Mouse (Mus musculus) large intestine, adult 2 months (tissue): ENCODE measurements around the gene Emp3. TPM values are rescaled to one million over a fixed set of nuclear protein-coding genes. Genes with fewer than 3 reads are reported as not detected.
A peak's percentile ranks its signal among the peaks of the same experiment; 100 is the strongest.
"Not testable (repeated sequence)": the region's sequence is repeated elsewhere in the genome, so short reads cannot be mapped to it uniquely, and the experiment has no call there.

Experiments used
- DNase-seq: peaks from one replicate; pipeline ENCODE4 v3.0.0-alpha.2; 2012; ENCODE audit warnings: low read depth, low spot score
- WGBS: fragments of 180-500 bp; shearing (Covaris S2); methylation state at CpG from one replicate; pipeline ENCODE4 v1.1.7; 2018; 5-methylcytosine and 5-hydroxymethylcytosine counted together
- polyA plus RNA-seq: library from polyadenylated mRNA; depleted of rRNA; stranded (reverse); fragments of >200 nt; gene quantifications from 2 replicates; pipeline ENCODE4 v1.2.3, GENCODE M21; 2012

Gene Emp3
- polyA plus RNA-seq, 1 experiment = 74.3 TPM

GRCm38 (mm10) chr7:45916056-45917003 is 4.9 kb downstream of the Emp3 start:
- WGBS = 28% methylated on average over 26 of the region's 26 CpGs
- peak; percentile 52 for DNase-seq

GRCm38 (mm10) chr7:45915011-45915410 is 6.2 kb downstream of the Emp3 start:
- no peak for DNase-seq
- WGBS = 56% methylated on average over 5 of the region's 5 CpGs

DNA sequence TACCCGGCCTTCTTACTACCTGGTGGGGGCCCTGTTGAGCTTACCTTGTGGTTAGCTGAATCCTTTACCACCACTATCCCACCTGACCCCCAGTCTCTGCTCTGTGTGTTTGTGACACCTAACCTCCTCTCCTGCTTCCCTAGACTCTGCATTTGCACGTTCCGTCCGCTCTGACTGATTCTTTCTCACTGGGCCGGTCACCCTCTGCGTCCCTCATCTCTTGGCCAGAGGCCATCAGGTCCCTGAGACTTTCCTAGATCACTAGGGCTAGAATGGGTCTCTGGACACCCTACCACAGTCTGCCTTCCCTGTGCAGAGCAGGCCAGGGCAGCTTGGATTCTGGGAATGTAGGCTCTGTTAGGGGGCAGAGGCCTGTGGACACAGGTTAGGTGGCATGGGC is 7.1 kb downstream of the Emp3 start:
- WGBS = 90% methylated on average over 6 of the region's 6 CpGs
- no peak for DNase-seq

DNA sequence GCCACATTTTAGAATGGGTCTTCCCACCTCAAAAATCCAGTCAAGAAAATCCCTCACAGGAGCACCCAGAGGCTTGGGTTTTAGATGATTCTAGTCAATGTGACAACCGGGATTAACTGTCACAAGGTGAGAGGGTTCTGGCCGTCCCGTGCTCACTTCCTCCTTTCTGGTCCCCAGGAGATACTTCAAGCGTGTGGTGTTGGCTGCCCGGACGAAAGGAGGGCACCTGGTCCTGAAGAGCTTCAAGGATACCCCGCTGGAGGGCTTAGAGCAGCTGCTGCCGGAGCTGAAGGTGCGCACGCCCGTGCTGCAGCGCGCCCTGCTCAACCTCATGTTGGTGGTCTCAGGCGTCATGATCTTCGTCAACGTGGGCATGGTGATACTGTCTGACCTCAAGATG is 12.1 kb downstream of the Emp3 start:
- 94% methylated on average over 16 of the region's 16 CpGs for WGBS
- no peak for DNase-seq

DNA sequence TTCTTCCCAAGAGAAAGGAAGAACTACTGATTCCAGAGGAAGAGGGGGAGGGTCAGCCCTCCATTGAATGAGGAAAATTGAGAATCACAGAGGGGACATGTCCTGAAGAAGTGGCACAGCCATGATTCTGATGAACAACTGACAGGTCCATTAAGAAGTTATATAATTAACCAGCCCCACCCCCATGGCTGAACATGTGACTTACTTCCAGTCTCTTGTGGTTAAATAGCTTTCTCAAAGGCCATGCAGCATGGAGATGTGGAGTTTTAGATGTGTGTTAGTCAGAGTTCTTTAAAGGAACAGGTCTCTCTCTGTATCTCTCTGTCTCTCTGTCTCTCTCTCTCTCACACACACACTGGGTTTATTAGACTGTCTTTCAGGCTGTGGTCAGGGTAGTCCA is 12.8 kb downstream of the Emp3 start:
- no peak for DNase-seq

- DNase-seq = no peak
- 87% methylated on average over 9 of the region's 9 CpGs for WGBS
Measured at GRCm38 (mm10) chr7:45906622-45907021, 14.6 kb downstream of the Emp3 start.

DNA sequence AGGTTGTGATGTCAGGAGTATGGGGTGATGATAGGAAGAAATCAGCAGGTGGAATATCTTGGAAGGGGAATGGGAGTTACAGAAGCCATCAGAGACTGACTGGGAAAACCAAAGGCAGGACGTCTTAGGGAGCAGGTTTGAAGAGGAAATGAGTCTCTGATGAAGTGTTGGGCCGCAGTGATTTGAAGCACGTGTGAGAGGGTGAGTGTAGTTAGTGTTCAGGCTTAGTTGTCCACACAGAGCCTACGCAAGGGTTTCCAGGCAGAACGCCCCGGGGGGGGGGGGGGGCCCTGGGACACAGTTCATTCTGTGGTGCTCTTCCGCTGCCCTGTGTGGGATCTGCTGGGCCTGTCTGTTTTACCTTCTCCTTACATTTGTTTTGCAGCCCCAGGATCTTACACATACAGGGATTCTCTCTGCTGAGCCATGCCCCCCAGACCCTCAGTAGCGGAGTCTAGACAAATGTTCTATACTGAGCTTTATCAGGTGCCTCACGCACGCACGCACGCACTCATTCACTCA is 18.7 kb downstream of the Emp3 start:
- WGBS = 69% methylated on average over 12 of the region's 12 CpGs

DNA sequence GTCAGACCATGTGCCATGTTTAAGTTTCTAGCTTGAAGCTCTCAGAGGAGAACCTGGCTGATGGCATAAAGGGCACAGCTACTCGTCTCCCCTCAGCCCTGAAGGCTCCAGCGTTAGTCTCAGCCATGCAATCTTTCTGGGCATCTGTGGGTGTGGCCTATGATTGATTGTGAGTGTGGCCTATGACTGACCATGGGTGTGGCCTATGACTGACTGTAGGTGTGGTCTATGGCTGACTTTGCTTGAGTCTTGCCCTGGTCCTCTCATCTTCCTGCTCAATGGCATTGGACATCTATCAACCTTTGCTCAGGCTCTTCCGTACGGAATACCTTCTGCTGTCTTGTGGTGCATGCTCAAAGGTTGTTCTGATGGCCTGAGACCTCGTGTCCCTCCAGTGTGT is 19.6 kb downstream of the Emp3 start:
- WGBS = 46% methylated on average over 5 of the region's 5 CpGs
- no peak for DNase-seq

More for the DNA sequence above, 18.7 kb downstream of the Emp3 start:
- no peak for DNase-seq

DNA sequence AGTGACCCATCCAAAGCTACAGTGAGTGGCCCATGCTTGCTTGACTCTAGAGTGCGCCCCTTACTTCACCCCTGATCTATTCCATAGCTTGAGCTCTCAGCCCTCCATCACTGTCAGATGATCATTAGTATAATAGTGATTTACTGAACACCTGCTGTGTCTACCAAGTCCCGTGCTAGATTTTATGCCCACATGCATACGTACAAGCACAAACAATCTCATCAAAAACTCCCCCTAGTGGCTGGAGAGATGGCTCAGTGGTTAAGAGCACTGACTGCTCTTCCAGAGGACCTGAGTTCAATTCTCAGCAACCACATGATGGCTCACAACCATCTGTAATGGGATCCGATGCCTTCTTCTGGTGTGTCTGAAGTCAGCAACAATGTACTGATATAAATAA is 23.1 kb downstream of the Emp3 start:
- WGBS = 41% methylated on average over 4 of the region's 4 CpGs

GRCm38 (mm10) chr7:45897258-45897757 is 23.9 kb downstream of the Emp3 start:
- no peak for DNase-seq

More for the DNA sequence above, 23.1 kb downstream of the Emp3 start:
- DNase-seq = not testable (repeated sequence)

GRCm38 (mm10) chr7:45896517-45897257 is 24.5 kb downstream of the Emp3 start, which contains the start of the genes Syngr4 and Tmem143:
Syngr4 (minus strand) TSS chr7:45896714.
Tmem143 (plus strand) TSS chr7:45896941.
- 1% methylated on average over 40 of the region's 40 CpGs for WGBS
- DNase-seq = peak; percentile 98

More at GRCm38 (mm10) chr7:45897258-45897757, 23.9 kb downstream of the Emp3 start:
- WGBS = 1% methylated on average over 19 of the region's 19 CpGs

DNA sequence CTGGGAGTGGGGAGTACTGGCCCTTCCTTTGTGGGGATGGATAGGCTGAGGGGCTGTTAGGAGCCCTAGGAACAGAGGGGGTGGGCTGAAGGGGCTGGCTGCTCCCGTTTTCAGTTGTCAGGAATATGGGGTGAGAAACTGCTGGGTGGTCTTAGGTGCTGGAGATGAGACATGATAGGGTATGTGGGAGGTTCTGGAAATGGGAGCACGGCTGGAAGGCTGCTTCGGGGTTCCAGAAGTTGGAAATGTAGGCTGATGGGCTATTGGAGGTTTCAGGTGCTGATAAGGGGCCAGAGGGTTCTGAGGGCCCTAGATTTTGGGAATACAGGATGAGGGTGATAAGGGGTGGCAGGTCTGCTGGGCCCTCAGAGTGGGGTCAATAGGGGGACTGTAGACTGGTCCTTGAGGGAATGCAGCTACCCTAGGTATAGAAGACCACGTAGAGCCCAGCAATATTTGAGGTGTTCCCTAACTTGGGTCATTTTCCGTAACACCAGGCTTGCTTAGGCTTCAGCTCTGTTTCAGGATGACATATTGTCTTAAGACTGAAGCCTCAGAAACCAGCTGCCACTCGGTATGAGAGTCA is 25.2 kb downstream of the Emp3 start:
- WGBS = 70% methylated on average over 6 of the region's 6 CpGs
- no peak for DNase-seq

DNA sequence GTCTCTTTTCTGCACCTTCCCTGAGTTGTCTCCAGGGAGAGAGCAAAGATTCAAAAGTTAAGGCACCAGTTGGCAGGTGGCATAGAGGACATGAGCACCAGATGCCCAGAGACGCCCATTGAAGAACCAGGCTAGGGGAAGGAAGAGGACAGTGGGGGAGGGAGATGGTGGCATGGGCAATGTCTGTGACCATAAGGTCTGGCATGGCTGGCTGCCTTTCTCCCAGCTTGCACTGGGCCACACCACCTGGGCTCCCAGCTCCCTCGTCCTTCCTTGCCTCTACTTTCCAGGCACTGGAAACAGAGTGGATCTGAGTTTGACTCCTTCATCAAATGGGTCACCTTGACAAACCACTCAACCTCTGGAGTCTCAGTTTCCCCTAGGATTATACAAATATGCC is 28.6 kb downstream of the Emp3 start:
- DNase-seq = no peak
- 88% methylated on average over 2 of the region's 2 CpGs for WGBS

- no peak for DNase-seq
- 38% methylated on average over 3 of the region's 3 CpGs for WGBS
Measured at GRCm38 (mm10) chr7:45887246-45887645, 34.0 kb downstream of the Emp3 start.

DNA sequence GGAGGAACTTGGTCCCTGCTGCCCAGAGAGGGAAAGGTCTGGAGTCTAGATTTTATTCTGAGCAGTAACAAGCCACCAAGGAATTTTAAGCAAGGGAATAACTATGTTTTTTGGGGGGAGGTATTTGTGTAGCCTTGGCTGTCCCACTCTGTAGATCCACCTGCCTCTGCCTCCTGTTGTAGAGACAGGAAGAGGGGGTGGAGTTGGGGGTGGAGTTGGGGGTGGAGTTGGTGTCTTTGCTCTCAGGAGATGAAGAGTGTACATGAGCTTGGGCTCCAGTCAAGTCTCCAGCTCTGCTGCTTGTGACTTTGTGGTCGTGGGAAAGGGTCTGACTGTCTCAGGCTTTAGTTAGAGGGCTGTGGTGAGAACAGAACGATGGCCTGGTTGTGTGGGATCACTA is 40.2 kb downstream of the Emp3 start:
- WGBS = 93% methylated on average over 2 of the region's 2 CpGs
- DNase-seq = no peak

DNA sequence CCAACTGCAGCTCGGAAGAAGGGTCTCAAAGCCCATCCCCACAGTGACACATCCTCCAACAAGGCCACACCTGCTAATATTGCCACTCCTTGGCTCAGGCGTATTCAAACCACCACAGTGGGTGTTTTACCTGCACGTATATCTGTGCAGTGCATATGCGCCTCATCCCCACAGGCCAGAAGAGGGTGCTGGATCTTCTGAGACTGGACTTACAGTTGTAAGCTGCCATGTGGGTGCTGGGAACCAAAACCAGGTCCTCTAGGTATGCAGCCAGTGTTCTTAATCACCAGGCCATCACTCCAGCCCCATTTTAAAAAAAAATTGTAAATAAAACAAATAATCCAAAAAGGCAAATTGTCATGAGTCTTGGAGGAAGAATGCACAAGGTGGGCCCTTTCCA is 40.7 kb downstream of the Emp3 start:
- WGBS = 95% methylated on average over 4 of the region's 4 CpGs
- no peak for DNase-seq

GRCm38 (mm10) chr7:45878278-45878677 is 42.9 kb downstream of the Emp3 start, which contains the start of gene Grin2d:
Grin2d (minus strand) TSS chr7:45878378.
- 92% methylated on average over 1 of the region's 1 CpGs for WGBS
- DNase-seq = not testable (repeated sequence)

GRCm38 (mm10) chr7:45876895-45877294 is 44.3 kb downstream of the Emp3 start:
- 95% methylated on average over 7 of the region's 7 CpGs for WGBS
- no peak for DNase-seq

DNA sequence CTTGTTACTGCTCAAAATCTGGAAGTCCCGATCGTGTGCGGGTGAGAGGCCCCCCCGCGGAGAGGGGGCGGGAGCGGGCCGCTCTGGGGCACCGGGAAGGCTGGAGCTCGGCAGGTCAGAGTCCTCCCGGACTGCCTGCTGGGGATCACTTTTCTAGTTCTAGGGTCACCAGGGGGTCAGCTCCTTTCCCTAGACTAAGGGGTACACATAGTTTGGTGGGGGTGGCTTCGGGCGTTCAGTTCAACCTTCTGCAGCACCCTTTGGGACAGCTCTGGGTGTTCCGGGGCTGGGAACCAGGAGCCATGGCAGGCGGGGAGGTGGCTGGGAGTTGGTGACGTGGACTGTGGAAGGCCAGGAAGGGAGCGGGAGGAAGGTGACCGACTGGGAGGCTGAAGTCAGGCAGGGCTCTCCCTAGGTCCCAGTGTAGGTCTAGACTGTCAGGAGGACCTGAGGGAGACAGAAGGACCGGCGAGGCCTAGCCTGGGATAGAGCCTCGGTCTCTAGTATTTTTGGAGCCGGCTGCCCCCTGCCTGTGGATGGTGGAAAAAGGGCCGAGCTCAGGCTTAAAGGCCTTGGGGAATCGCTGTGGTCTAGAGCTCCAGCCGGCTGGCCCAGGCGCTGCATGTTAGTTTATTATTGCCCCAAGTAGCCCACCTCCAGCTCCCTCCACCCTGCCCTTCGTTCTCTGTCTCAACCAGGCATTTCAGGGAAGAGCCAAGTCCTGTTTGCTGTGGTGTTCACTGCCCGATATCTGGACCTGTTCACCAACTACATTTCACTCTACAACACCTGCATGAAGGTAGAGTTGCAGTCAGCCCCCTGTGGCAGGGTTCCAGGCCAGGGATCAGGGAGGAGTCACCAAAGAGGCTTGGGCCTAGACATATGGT is 47.9 kb downstream of the Emp3 start:
- WGBS = 1% methylated on average over 28 of the region's 28 CpGs

More for the DNA sequence above, 47.9 kb downstream of the Emp3 start:
- DNase-seq = peak; percentile 25
